Mouse (Mus musculus): ENCODE data around the gene Gm11236. TPM values are rescaled to one million over a fixed set of nuclear protein-coding genes. Genes with fewer than 3 reads are reported as not detected.
"Not testable (repeated sequence)": the region's sequence is repeated elsewhere in the genome, so short reads cannot be mapped to it uniquely, and the experiment has no call there.

Gm11236 gene
- not detected in 2 replicates for polyA plus RNA-seq (2011; ENCODE audit: insufficient read depth, insufficient read length, low read depth, missing spikeins)

GRCm38 (mm10) chr4:73637821-73638220, at the start of gene Gm11236:
Gene Gm11236 (plus strand): TSS chr4:73638121.
- not testable (repeated sequence) for H3K4me3 ChIP-seq (ENCODE audit: low read depth, low read length); H3K27me3 ChIP-seq (ENCODE audit: control insufficient read depth, insufficient read depth, low read length, poor library complexity, severe bottlenecking); H3K9me3 ChIP-seq (replicated peaks; ENCODE audit: control insufficient read depth, insufficient read depth, low read length, poor library complexity, severe bottlenecking); H3K36me3 ChIP-seq (ENCODE audit: control insufficient read depth, insufficient read depth, low read length, poor library complexity, severe bottlenecking); H3K27ac ChIP-seq (ENCODE audit: insufficient read depth, low read length); H3K4me1 ChIP-seq (ENCODE audit: control insufficient read depth, insufficient read depth, low read length); H3K9ac ChIP-seq (ENCODE audit: low read depth, poor library complexity, severe bottlenecking)

- H3K4me3 ChIP-seq (ENCODE audit: low read depth, low read length), result no peak overlapping the region
- H3K27ac ChIP-seq (ENCODE audit: insufficient read depth, low read length), result no peak overlapping the region
- H3K9ac ChIP-seq (ENCODE audit: low read depth, poor library complexity, severe bottlenecking), result no peak overlapping the region
- no peaks in the 10 kb centered on the region for H3K36me3 ChIP-seq (ENCODE audit: control insufficient read depth, insufficient read depth, low read length, poor library complexity, severe bottlenecking)
- H3K27me3 ChIP-seq (ENCODE audit: control insufficient read depth, insufficient read depth, low read length, poor library complexity, severe bottlenecking), result no peaks in the 10 kb centered on the region; the same call in 1 of the 2 replicates
- H3K9me3 ChIP-seq (replicated peaks; ENCODE audit: control insufficient read depth, insufficient read depth, low read length, poor library complexity, severe bottlenecking), result no peaks in the 10 kb centered on the region
- TF ChIP-seq EP300 (IDR thresholded peaks at IDR 0.05; ENCODE audit: insufficient read depth, low read depth, low read length), result no peak
- TF ChIP-seq POLR2A (IDR thresholded peaks at IDR 0.05; ENCODE audit: insufficient read depth, low read length), result no peak
- no peak for TF ChIP-seq CTCF (IDR thresholded peaks at IDR 0.05; ENCODE audit: low read depth, low read length)
- no peaks in the 10 kb centered on the region for H3K4me1 ChIP-seq (ENCODE audit: control insufficient read depth, insufficient read depth, low read length)
Measured at GRCm38 (mm10) chr4:73599248-73599647, 38.7 kb upstream of the Gm11236 start.

GRCm38 (mm10) chr4:73607581-73607980, 30.3 kb upstream of the Gm11236 start, which contains the start of gene Gm11238:
Gene Gm11238 (plus strand): TSS chr4:73607881.
- H3K9ac ChIP-seq (ENCODE audit: low read depth, poor library complexity, severe bottlenecking); H3K4me3 ChIP-seq (ENCODE audit: low read depth, low read length): not testable (repeated sequence)

GRCm38 (mm10) chr4:73622684-73623083, 15.2 kb upstream of the Gm11236 start, which contains the start of gene Gm11237:
Gene Gm11237 (plus strand): TSS chr4:73622984.
- not testable (repeated sequence) for H3K9me3 ChIP-seq (replicated peaks; ENCODE audit: control insufficient read depth, insufficient read depth, low read length, poor library complexity, severe bottlenecking); H3K4me3 ChIP-seq (ENCODE audit: low read depth, low read length); H3K4me1 ChIP-seq (ENCODE audit: control insufficient read depth, insufficient read depth, low read length); H3K36me3 ChIP-seq (ENCODE audit: control insufficient read depth, insufficient read depth, low read length, poor library complexity, severe bottlenecking); H3K9ac ChIP-seq (ENCODE audit: low read depth, poor library complexity, severe bottlenecking); H3K27me3 ChIP-seq (ENCODE audit: control insufficient read depth, insufficient read depth, low read length, poor library complexity, severe bottlenecking); H3K27ac ChIP-seq (ENCODE audit: insufficient read depth, low read length)

More at GRCm38 (mm10) chr4:73607581-73607980, 30.3 kb upstream of the Gm11236 start, which contains the start of gene Gm11238:
- not testable (repeated sequence) for H3K36me3 ChIP-seq (ENCODE audit: control insufficient read depth, insufficient read depth, low read length, poor library complexity, severe bottlenecking); H3K4me1 ChIP-seq (ENCODE audit: control insufficient read depth, insufficient read depth, low read length); H3K27me3 ChIP-seq (ENCODE audit: control insufficient read depth, insufficient read depth, low read length, poor library complexity, severe bottlenecking); H3K9me3 ChIP-seq (replicated peaks; ENCODE audit: control insufficient read depth, insufficient read depth, low read length, poor library complexity, severe bottlenecking); H3K27ac ChIP-seq (ENCODE audit: insufficient read depth, low read length)

GRCm38 (mm10) chr4:73661864-73662263, 23.9 kb downstream of the Gm11236 start:
- H3K27ac ChIP-seq (ENCODE audit: insufficient read depth, low read length); H3K36me3 ChIP-seq (ENCODE audit: control insufficient read depth, insufficient read depth, low read length, poor library complexity, severe bottlenecking); H3K4me1 ChIP-seq (ENCODE audit: control insufficient read depth, insufficient read depth, low read length); H3K27me3 ChIP-seq (ENCODE audit: control insufficient read depth, insufficient read depth, low read length, poor library complexity, severe bottlenecking); H3K9me3 ChIP-seq (replicated peaks; ENCODE audit: control insufficient read depth, insufficient read depth, low read length, poor library complexity, severe bottlenecking); H3K9ac ChIP-seq (ENCODE audit: low read depth, poor library complexity, severe bottlenecking); H3K4me3 ChIP-seq (ENCODE audit: low read depth, low read length): not testable (repeated sequence)

GRCm38 (mm10) chr4:73668054-73668453, 30.1 kb downstream of the Gm11236 start, which contains the start of gene Gm11239:
Gene Gm11239 (plus strand): TSS chr4:73668354.
- H3K4me3 ChIP-seq (ENCODE audit: low read depth, low read length); H3K9ac ChIP-seq (ENCODE audit: low read depth, poor library complexity, severe bottlenecking); H3K4me1 ChIP-seq (ENCODE audit: control insufficient read depth, insufficient read depth, low read length); H3K27me3 ChIP-seq (ENCODE audit: control insufficient read depth, insufficient read depth, low read length, poor library complexity, severe bottlenecking); H3K9me3 ChIP-seq (replicated peaks; ENCODE audit: control insufficient read depth, insufficient read depth, low read length, poor library complexity, severe bottlenecking); H3K27ac ChIP-seq (ENCODE audit: insufficient read depth, low read length); H3K36me3 ChIP-seq (ENCODE audit: control insufficient read depth, insufficient read depth, low read length, poor library complexity, severe bottlenecking): not testable (repeated sequence)

GRCm38 (mm10) chr4:73683216-73683615, 45.3 kb downstream of the Gm11236 start, which contains the start of gene Gm428:
Gene Gm428 (plus strand): TSS chr4:73683516.
- not testable (repeated sequence) for H3K27me3 ChIP-seq (ENCODE audit: control insufficient read depth, insufficient read depth, low read length, poor library complexity, severe bottlenecking); H3K4me3 ChIP-seq (ENCODE audit: low read depth, low read length); H3K36me3 ChIP-seq (ENCODE audit: control insufficient read depth, insufficient read depth, low read length, poor library complexity, severe bottlenecking); H3K9me3 ChIP-seq (replicated peaks; ENCODE audit: control insufficient read depth, insufficient read depth, low read length, poor library complexity, severe bottlenecking); H3K4me1 ChIP-seq (ENCODE audit: control insufficient read depth, insufficient read depth, low read length); H3K9ac ChIP-seq (ENCODE audit: low read depth, poor library complexity, severe bottlenecking); H3K27ac ChIP-seq (ENCODE audit: insufficient read depth, low read length)

Other genes starting within 250 kb of the Gm11236 start
- not detected in 2 replicates for gene Gm11487, start 233.0 kb upstream of the Gm11236 start, polyA plus RNA-seq (2011; ENCODE audit: insufficient read depth, insufficient read length, low read depth, missing spikeins)
- gene Gm11238, start 30.2 kb upstream of the Gm11236 start, polyA plus RNA-seq (2011; ENCODE audit: insufficient read depth, insufficient read length, low read depth, missing spikeins), result not detected in 2 replicates
- gene Gm11237, start 15.1 kb upstream of the Gm11236 start, polyA plus RNA-seq (2011; ENCODE audit: insufficient read depth, insufficient read length, low read depth, missing spikeins), result not detected in 2 replicates
- gene Gm11239, start 30.2 kb downstream of the Gm11236 start, polyA plus RNA-seq (2011; ENCODE audit: insufficient read depth, insufficient read length, low read depth, missing spikeins), result not detected in 2 replicates
- gene Gm428, start 45.4 kb downstream of the Gm11236 start, polyA plus RNA-seq (2011; ENCODE audit: insufficient read depth, insufficient read length, low read depth, missing spikeins), result not detected in 2 replicates
- gene Rasef, start 152.9 kb downstream of the Gm11236 start, polyA plus RNA-seq (2011; ENCODE audit: insufficient read depth, insufficient read length, low read depth, missing spikeins), result 3.1 and 3.2 TPM in 2 replicates
- not detected in 2 replicates for gene Gm11758, start 238.1 kb downstream of the Gm11236 start, polyA plus RNA-seq (2011; ENCODE audit: insufficient read depth, insufficient read length, low read depth, missing spikeins)